Mouse (Mus musculus) ES-E14 (cell line): ENCODE data around the gene N4bp1. TPM values are rescaled to one million over a fixed set of nuclear protein-coding genes. Genes with fewer than 3 reads are reported as not detected.

Experiments
- DNase-seq: peaks from one replicate; pipeline ENCODE4 v3.0.0-alpha.2; 2013; ENCODE audit warnings: low read depth, low spot score
- H3K27ac ChIP-seq: 2 replicates; pipeline ENCODE4 v1.5.1; 2012; ENCODE audit warnings: low read depth, mild to moderate bottlenecking, low read length, moderate library complexity, mixed read lengths; ENCODE audit not compliant: poor library complexity, insufficient read depth, severe bottlenecking
- H3K36me3 ChIP-seq: 2 replicates; pipeline ENCODE4 v1.6.1; 2012; ENCODE audit warnings: mild to moderate bottlenecking, low read length, moderate library complexity, mixed read lengths; ENCODE audit not compliant: control insufficient read depth, poor library complexity, insufficient read depth, severe bottlenecking
- H3K4me1 ChIP-seq, 2 experiments: fragments of 150-350 bp in 1 of 2; sonication (generic) in 1 of 2; 2 replicates each; pipeline ENCODE4 v1.6.1; 2012; ENCODE audit warnings: low read length in 2 of 2, mild to moderate bottlenecking in 1 of 2, mixed read lengths in 1 of 2; ENCODE audit not compliant: control insufficient read depth in 2 of 2, insufficient read depth in 2 of 2, poor library complexity in 1 of 2
- H3K4me3 ChIP-seq, 2 experiments: fragments of 150-350 bp in 1 of 2; sonication (generic) in 1 of 2; 2 replicates each; pipeline ENCODE4 v1.5.1; 2012; ENCODE audit warnings: low read length in 2 of 2, low read depth in 1 of 2, mild to moderate bottlenecking in 1 of 2, mixed read lengths in 1 of 2; ENCODE audit not compliant: insufficient read depth in 1 of 2, poor library complexity in 1 of 2, severe bottlenecking in 1 of 2
- H3K9ac ChIP-seq: 2 replicates; pipeline ENCODE4 v1.6.1; 2012; ENCODE audit warnings: low read depth, mild to moderate bottlenecking, low read length, mixed read lengths; ENCODE audit not compliant: poor library complexity, insufficient read depth, severe bottlenecking
- H3K9me3 ChIP-seq: fragments of 150-350 bp; sonication (generic); 2 replicates; pipeline ENCODE4 v1.6.1; 2012; ENCODE audit warnings: low read depth, mild to moderate bottlenecking, low read length; ENCODE audit not compliant: control insufficient read depth, insufficient read depth
- CHD2 ChIP-seq: IDR thresholded peaks from 2 replicates; pipeline ENCODE4 v1.6.1; 2014; ENCODE audit warnings: mild to moderate bottlenecking, low read depth, low read length, inconsistent platforms
- HCFC1 ChIP-seq: IDR thresholded peaks from 2 replicates; pipeline ENCODE4 v1.6.1; 2012; ENCODE audit warnings: low read length, inconsistent platforms, borderline replicate concordance; ENCODE audit not compliant: insufficient read depth
- MAFK ChIP-seq: IDR thresholded peaks from 2 replicates; pipeline ENCODE4 v1.6.1; 2014; ENCODE audit warnings: mild to moderate bottlenecking, low read depth, low read length, inconsistent platforms; ENCODE audit not compliant: insufficient read depth
- ZC3H11A ChIP-seq: IDR thresholded peaks from 2 replicates; pipeline ENCODE4 v1.6.1; 2012; ENCODE audit warnings: low read depth, mild to moderate bottlenecking, inconsistent platforms, low read length, borderline replicate concordance
- ZNF384 ChIP-seq: IDR thresholded peaks from 2 replicates; pipeline ENCODE4 v1.6.1; 2012; ENCODE audit warnings: low read depth, low read length, inconsistent platforms
- in situ Hi-C, 2 experiments: fragments of 600-800 bp; cut with MboI; formaldehyde crosslinking; loops; one replicate each; pipeline ENCODE4 v1.15.1; 2025; ENCODE audit warnings: low sequenced_read_pairs in 2 of 2, inconsistent platforms in 1 of 2; ENCODE audit not compliant: unreplicated experiment in 2 of 2
- total RNA-seq: library from RNA; depleted of rRNA; stranded (reverse); fragments of 300-350 nt; gene quantifications from 2 replicates; pipeline ENCODE4 v1.2.3, GENCODE M21; 2012; rRNA removed

The N4bp1 gene
- total RNA-seq, 1 experiment = 40.2 TPM

DNA sequence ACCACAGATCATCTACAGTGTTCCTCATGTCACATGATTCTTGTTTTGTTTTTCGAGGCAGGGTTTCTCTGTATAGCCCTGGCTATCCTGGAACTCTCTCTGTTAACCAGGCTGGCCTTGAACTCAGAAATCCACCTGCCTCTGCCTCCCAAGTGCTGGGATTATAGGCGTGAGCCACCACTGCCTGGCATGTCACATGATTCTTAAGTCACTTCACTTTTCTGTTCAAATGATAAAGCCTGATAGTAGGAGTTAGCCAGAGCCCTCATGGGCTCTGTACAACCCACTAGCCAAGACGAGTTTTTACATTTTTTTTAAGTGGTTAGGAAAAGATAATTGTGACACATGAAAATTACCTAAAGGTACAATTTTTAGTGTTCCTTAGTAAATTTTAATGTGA is 126.4 kb downstream of the N4bp1 start:
- peaks cover 2 to 10% of the 10 kb centered on the region in 2 experiments; a peak in 3 of 4 replicates for H3K4me1 ChIP-seq
- in situ Hi-C loops = no loop called here
- TF ChIP-seq ZC3H11A (no peak), ZNF384 (no peak), MAFK (no peak), CHD2 (no peak), HCFC1 (no peak)
- no peak overlapping the region for H3K27ac ChIP-seq
- no peaks in the 10 kb centered on the region for H3K9me3 ChIP-seq
- H3K36me3 ChIP-seq = no peaks in the 10 kb centered on the region
- no peak for DNase-seq
- no peak overlapping the region for H3K4me3 ChIP-seq
- H3K9ac ChIP-seq = no peak overlapping the region

Other genes starting within 250 kb of the N4bp1 start
- gene Gm10638, start 139.6 kb downstream of the N4bp1 start, total RNA-seq = 0.54 and 1.3 TPM in 2 replicates
- gene Siah1a, start 139.3 kb downstream of the N4bp1 start, total RNA-seq = 13.5 and 15.7 TPM in 2 replicates